13 mouse cellular contexts compared by ENCODE assay signal in the genomic region with DNA sequence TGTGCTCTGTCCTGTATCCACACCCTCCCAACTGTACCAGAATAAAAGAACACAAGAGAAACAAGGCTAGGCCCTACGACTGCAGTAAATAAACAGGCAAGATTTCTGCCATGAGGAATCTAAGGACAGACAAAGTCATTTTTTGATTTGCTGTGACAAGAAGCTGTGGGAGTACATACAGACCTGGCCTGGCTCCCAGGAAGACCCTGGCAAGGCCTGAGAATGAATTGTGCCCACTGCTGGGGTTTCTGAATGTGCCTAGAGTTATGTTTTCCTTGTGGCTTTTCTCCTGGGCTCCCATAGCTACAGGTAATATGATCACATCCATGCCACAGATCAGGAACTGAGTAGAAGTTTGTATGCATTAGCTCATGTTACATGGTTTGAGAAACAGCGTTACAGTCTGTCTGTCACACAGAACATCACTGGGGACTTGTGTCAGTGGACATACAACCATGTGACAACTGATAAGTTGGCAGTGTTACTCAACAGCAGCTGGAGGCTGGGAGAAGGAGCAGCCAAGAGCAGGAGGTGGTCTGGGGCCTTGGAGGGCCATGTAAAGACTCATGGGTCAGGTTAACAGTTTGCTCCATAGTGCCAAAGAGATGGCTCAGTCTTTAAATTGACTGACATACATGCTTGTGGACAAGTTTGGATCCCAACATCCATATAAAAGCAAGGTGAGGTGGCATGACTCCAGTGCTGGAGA.
"Had no signal": no experiment of that assay in that cellular context is flagged by ENCODE, and none has a peak within 500 bp of the region (broad histone marks: within the 10 kb centered on the region; RNA-seq: fewer than 3 reads in every experiment).

No protein-coding gene starts in this region.

- H3K27me3 ChIP-seq: limb, embryonic 13.5 days; neural tube, embryonic 12.5 days had no signal

- ATAC-seq: lung, postnatal 0 days; midbrain, embryonic 16.5 days had no signal

- H3K27ac ChIP-seq: limb, embryonic 13.5 days; liver, embryonic 14.5 days; neural tube, embryonic 12.5 days had no signal

- DNase-seq: kidney, postnatal 36 days; layer of hippocampus, adult 9-11 months; layer of hippocampus, postnatal 36 days; lung, postnatal 4 days; spleen, adult 18-20 months; thymus, adult 18-20 months; thymus, postnatal 14 days had no signal

- H3K9ac ChIP-seq: limb, embryonic 13.5 days; liver, embryonic 14.5 days; neural tube, embryonic 12.5 days had no signal

- H3K9me3 ChIP-seq: limb, embryonic 13.5 days; neural tube, embryonic 12.5 days had no signal

- H3K4me3 ChIP-seq: limb, embryonic 13.5 days; neural tube, embryonic 12.5 days had no signal

- H3K36me3 ChIP-seq: limb, embryonic 13.5 days; neural tube, embryonic 12.5 days had no signal

- H3K4me2 ChIP-seq: limb, embryonic 13.5 days; midbrain, embryonic 11.5 days; neural tube, embryonic 12.5 days had no signal
